Mouse (Mus musculus) MEL (cell line): ENCODE results near the gene Irgm1. TPM values are rescaled to one million over a fixed set of nuclear protein-coding genes. Genes with fewer than 3 reads are reported as not detected.

Source experiments
- DNase-seq: peaks from one replicate; pipeline ENCODE4 v3.0.0; 2011; ENCODE audit warnings: low read depth, low spot score
- H3K27ac ChIP-seq: 2 replicates; pipeline ENCODE4 v1.5.1; 2012; ENCODE audit warnings: low read depth, mild to moderate bottlenecking, control low read depth, low read length, moderate library complexity; ENCODE audit not compliant: control insufficient read depth
- H3K27me3 ChIP-seq, 2 experiments: fragments of 150-350 bp in 1 of 2; sonication (generic) in 1 of 2; 2 replicates each; pipeline ENCODE4 v1.6.1; 2012; ENCODE audit warnings: low read length in 2 of 2, mild to moderate bottlenecking in 2 of 2, improper control_type of control experiment in 1 of 2, moderate library complexity in 1 of 2; ENCODE audit not compliant: insufficient read depth in 2 of 2, control insufficient read depth in 1 of 2
- H3K36me3 ChIP-seq, 2 experiments: 2 replicates each; pipeline ENCODE4 v1.6.1; 2012 to 2014; ENCODE audit warnings: low read length in 2 of 2, improper control_type of control experiment in 1 of 2, inconsistent platforms in 1 of 2, mild to moderate bottlenecking in 1 of 2; ENCODE audit not compliant: insufficient read depth in 2 of 2, control insufficient read depth in 1 of 2
- H3K4me1 ChIP-seq, 2 experiments: fragments of 150-350 bp in 1 of 2; sonication (generic) in 1 of 2; 2 replicates each; pipeline ENCODE4 v1.6.1; 2012; ENCODE audit warnings: low read length in 2 of 2, improper control_type of control experiment in 1 of 2, mild to moderate bottlenecking in 1 of 2; ENCODE audit not compliant: insufficient read depth in 2 of 2, control insufficient read depth in 1 of 2
- H3K4me3 ChIP-seq, 2 experiments: fragments of 150-350 bp in 1 of 2; sonication (generic) in 1 of 2; 2 replicates each; pipeline ENCODE4 v1.5.1; 2012; ENCODE audit warnings: low read depth in 2 of 2, low read length in 2 of 2, mild to moderate bottlenecking in 2 of 2, moderate library complexity in 2 of 2, control low read depth in 1 of 2, improper control_type of control experiment in 1 of 2; ENCODE audit not compliant: control insufficient read depth in 1 of 2, insufficient read depth in 1 of 2
- H3K79me2 ChIP-seq: 2 replicates; pipeline ENCODE4 v1.6.1; 2012; ENCODE audit warnings: mild to moderate bottlenecking, low read length, moderate library complexity; ENCODE audit not compliant: control insufficient read depth, poor library complexity, insufficient read depth
- H3K9ac ChIP-seq: 2 replicates; pipeline ENCODE4 v1.6.1; 2012; ENCODE audit warnings: low read depth, mild to moderate bottlenecking, control low read depth, low read length, moderate library complexity; ENCODE audit not compliant: control insufficient read depth, poor library complexity, severe bottlenecking
- H3K9me3 ChIP-seq: fragments of 150-350 bp; sonication (generic); replicated peaks from 2 replicates; pipeline ENCODE4 v1.6.1; 2012; ENCODE audit warnings: mild to moderate bottlenecking, low read length, improper control_type of control experiment, moderate library complexity; ENCODE audit not compliant: insufficient read depth
- BHLHE40 ChIP-seq: IDR thresholded peaks from 2 replicates; pipeline ENCODE4 v1.6.1; 2012; ENCODE audit warnings: low read depth, mild to moderate bottlenecking, inconsistent platforms, low read length, improper control_type of control experiment, borderline replicate concordance
- CHD2 ChIP-seq: IDR thresholded peaks from 2 replicates; pipeline ENCODE4 v1.6.1; 2011; ENCODE audit warnings: low read length, improper control_type of control experiment
- ELF1 ChIP-seq: IDR thresholded peaks from 2 replicates; pipeline ENCODE4 v1.6.1; 2014; ENCODE audit warnings: low read depth, mild to moderate bottlenecking, inconsistent platforms, low read length, improper control_type of control experiment, moderate library complexity
- EP300 ChIP-seq, 2 experiments: IDR thresholded peaks; 2 replicates each; pipeline ENCODE4 v1.6.1; 2011; ENCODE audit warnings: improper control_type of control experiment in 2 of 2, low read length in 2 of 2, low read depth in 1 of 2, mild to moderate bottlenecking in 1 of 2
- GABPA ChIP-seq: IDR thresholded peaks from 2 replicates; pipeline ENCODE4 v1.6.1; 2012; ENCODE audit warnings: low read depth, mild to moderate bottlenecking, inconsistent platforms, low read length, improper control_type of control experiment, moderate library complexity
- GATA1 ChIP-seq: IDR thresholded peaks from 2 replicates; pipeline ENCODE4 v1.6.1; 2011; ENCODE audit warnings: low read depth, low read length, improper control_type of control experiment
- HCFC1 ChIP-seq: IDR thresholded peaks from 2 replicates; pipeline ENCODE4 v1.6.1; 2012; ENCODE audit warnings: low read depth, mild to moderate bottlenecking, inconsistent platforms, low read length, improper control_type of control experiment, moderate library complexity
- JUND ChIP-seq: IDR thresholded peaks from 2 replicates; pipeline ENCODE4 v1.6.1; 2011; ENCODE audit warnings: low read depth, mild to moderate bottlenecking, improper control_type of control experiment, low read length
- MAFK ChIP-seq: IDR thresholded peaks from 2 replicates; pipeline ENCODE4 v1.6.1; 2011; ENCODE audit warnings: low read depth, mild to moderate bottlenecking, low read length, improper control_type of control experiment, borderline replicate concordance
- MAZ ChIP-seq: IDR thresholded peaks from 2 replicates; pipeline ENCODE4 v1.6.1; 2012; ENCODE audit warnings: low read depth, mild to moderate bottlenecking, inconsistent platforms, low read length, improper control_type of control experiment
- MEF2A ChIP-seq: IDR thresholded peaks from 2 replicates; pipeline ENCODE4 v1.6.1; 2014; ENCODE audit warnings: low read depth, mild to moderate bottlenecking, inconsistent platforms, low read length, improper control_type of control experiment; ENCODE audit not compliant: poor library complexity, insufficient replicate concordance, severe bottlenecking; ENCODE audit errors: extremely low read depth
- MYB ChIP-seq: IDR thresholded peaks from 2 replicates; pipeline ENCODE4 v1.6.1; 2011; ENCODE audit warnings: mild to moderate bottlenecking, low read depth, low read length, improper control_type of control experiment
- NRF1 ChIP-seq: IDR thresholded peaks from 2 replicates; pipeline ENCODE4 v1.6.1; 2014; ENCODE audit warnings: low read depth, mild to moderate bottlenecking, inconsistent platforms, low read length, improper control_type of control experiment, moderate library complexity; ENCODE audit not compliant: poor library complexity, insufficient read depth, severe bottlenecking
- POLR2AphosphoS2 ChIP-seq: IDR thresholded peaks from 2 replicates; pipeline ENCODE4 v1.6.1; 2011; ENCODE audit warnings: low read length, improper control_type of control experiment
- POLR2AphosphoS5 ChIP-seq: IDR thresholded peaks from 2 replicates; pipeline ENCODE4 v1.6.1; 2012; ENCODE audit warnings: low read depth, borderline replicate concordance, mild to moderate bottlenecking, inconsistent platforms, low read length, moderate library complexity, mixed read lengths
- RAD21 ChIP-seq: IDR thresholded peaks from 2 replicates; pipeline ENCODE4 v1.6.1; 2011; ENCODE audit warnings: mild to moderate bottlenecking, low read depth, low read length, improper control_type of control experiment
- RCOR1 ChIP-seq: IDR thresholded peaks from 2 replicates; pipeline ENCODE4 v1.6.1; 2012; ENCODE audit warnings: low read depth, mild to moderate bottlenecking, inconsistent platforms, low read length, improper control_type of control experiment
- SMC3 ChIP-seq: IDR thresholded peaks from 2 replicates; pipeline ENCODE4 v1.6.1; 2011; ENCODE audit warnings: low read depth, low read length, improper control_type of control experiment
- TBP ChIP-seq: IDR thresholded peaks from 2 replicates; pipeline ENCODE4 v1.8.0; 2011; ENCODE audit warnings: low read depth, low read length, improper control_type of control experiment
- TCF12 ChIP-seq: IDR thresholded peaks from 2 replicates; pipeline ENCODE4 v1.6.1; 2014; ENCODE audit warnings: low read depth, mild to moderate bottlenecking, inconsistent platforms, low read length, improper control_type of control experiment, moderate library complexity
- UBTF ChIP-seq: IDR thresholded peaks from 2 replicates; pipeline ENCODE4 v1.6.1; 2012; ENCODE audit warnings: low read depth, mild to moderate bottlenecking, inconsistent platforms, low read length, improper control_type of control experiment, moderate library complexity, borderline replicate concordance; ENCODE audit not compliant: insufficient read depth
- USF2 ChIP-seq, 2 experiments: IDR thresholded peaks; 2 replicates each; pipeline ENCODE4 v1.6.1; 2011 to 2012; ENCODE audit warnings: improper control_type of control experiment in 2 of 2, low read length in 2 of 2, borderline replicate concordance in 1 of 2, inconsistent platforms in 1 of 2, low read depth in 1 of 2, mild to moderate bottlenecking in 1 of 2; ENCODE audit not compliant: insufficient read depth in 1 of 2
- ZC3H11A ChIP-seq: IDR thresholded peaks from 2 replicates; pipeline ENCODE4 v1.6.1; 2012; ENCODE audit warnings: low read depth, mild to moderate bottlenecking, inconsistent platforms, low read length, improper control_type of control experiment
- ZKSCAN1 ChIP-seq: IDR thresholded peaks from 2 replicates; pipeline ENCODE4 v1.6.1; 2012; ENCODE audit warnings: low read depth, mild to moderate bottlenecking, inconsistent platforms, low read length, improper control_type of control experiment, moderate library complexity
- ZNF384 ChIP-seq: IDR thresholded peaks from 2 replicates; pipeline ENCODE4 v1.6.1; 2012; ENCODE audit warnings: low read depth, mild to moderate bottlenecking, inconsistent platforms, low read length, improper control_type of control experiment
- polyA plus RNA-seq, 2 experiments: library from polyadenylated mRNA; stranded (reverse) in 1 of 2; unstranded in 1 of 2; fragments of >175 nt in 1 of 2; fragments of >200 nt in 1 of 2; gene quantifications; 2 replicates each; pipeline versions ENCODE4 v1.2.1 to v1.2.4; 2012; ENCODE audit warnings: low replicate concordance in 2 of 2, low read depth in 1 of 2; ENCODE audit not compliant: insufficient read length in 2 of 2, insufficient read depth in 1 of 2, missing spikeins in 1 of 2
- total RNA-seq: library from RNA; depleted of rRNA; stranded (reverse); fragments of 300-350 nt; gene quantifications from 2 replicates; pipeline ENCODE4 v1.2.3, GENCODE M21; 2012

The Irgm1 gene
- total and polyA plus RNA-seq, 3 experiments = 10.0 to 10.7 TPM; not detected in 1

GRCm38 (mm10) chr11:48818346-48818745, 53.1 kb downstream of the Irgm1 start (continued):
- no peak for TF ChIP-seq RCOR1

DNA sequence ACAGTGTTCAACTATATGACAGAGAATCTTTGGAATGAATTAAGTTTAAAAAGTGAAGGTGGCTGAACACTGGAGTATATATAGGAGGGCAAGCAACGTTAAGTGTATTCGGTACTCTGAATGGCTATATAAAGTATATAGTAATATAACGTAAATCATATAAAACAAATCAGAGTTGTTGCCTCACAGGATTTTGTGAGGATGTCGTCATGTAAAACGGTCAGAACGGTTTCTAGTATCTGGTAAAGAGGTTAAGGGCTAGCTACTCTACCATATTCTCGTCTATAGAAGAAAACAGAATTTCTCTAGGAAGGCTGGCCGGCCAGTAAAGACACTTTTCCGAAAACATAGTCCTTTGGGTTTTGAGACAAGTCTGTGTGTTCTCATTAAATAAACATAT, 53.7 kb downstream of the Irgm1 start:
- H3K4me1 ChIP-seq = peaks cover 14 to 47% of the 10 kb centered on the region in 2 experiments
- peaks cover 28% of the 10 kb centered on the region for H3K79me2 ChIP-seq
- TF ChIP-seq MYB (peak; percentile 47; the same call in 1 of the 2 replicates), ELF1 (no peak), RCOR1 (peak; percentile 67; the same call in 1 of the 2 replicates)
- peak overlapping the region; percentile 95 for H3K9ac ChIP-seq
- peak overlapping the region; percentile 62 for H3K27ac ChIP-seq
- no peaks in the 10 kb centered on the region for H3K27me3 ChIP-seq
- peaks cover 0 to 45% of the 10 kb centered on the region in 2 experiments; a peak in 2 of 4 replicates for H3K36me3 ChIP-seq
- no peaks in the 10 kb centered on the region for H3K9me3 ChIP-seq
- no peak for DNase-seq
- peak overlapping the region; percentile 86 to 97 for H3K4me3 ChIP-seq

DNA sequence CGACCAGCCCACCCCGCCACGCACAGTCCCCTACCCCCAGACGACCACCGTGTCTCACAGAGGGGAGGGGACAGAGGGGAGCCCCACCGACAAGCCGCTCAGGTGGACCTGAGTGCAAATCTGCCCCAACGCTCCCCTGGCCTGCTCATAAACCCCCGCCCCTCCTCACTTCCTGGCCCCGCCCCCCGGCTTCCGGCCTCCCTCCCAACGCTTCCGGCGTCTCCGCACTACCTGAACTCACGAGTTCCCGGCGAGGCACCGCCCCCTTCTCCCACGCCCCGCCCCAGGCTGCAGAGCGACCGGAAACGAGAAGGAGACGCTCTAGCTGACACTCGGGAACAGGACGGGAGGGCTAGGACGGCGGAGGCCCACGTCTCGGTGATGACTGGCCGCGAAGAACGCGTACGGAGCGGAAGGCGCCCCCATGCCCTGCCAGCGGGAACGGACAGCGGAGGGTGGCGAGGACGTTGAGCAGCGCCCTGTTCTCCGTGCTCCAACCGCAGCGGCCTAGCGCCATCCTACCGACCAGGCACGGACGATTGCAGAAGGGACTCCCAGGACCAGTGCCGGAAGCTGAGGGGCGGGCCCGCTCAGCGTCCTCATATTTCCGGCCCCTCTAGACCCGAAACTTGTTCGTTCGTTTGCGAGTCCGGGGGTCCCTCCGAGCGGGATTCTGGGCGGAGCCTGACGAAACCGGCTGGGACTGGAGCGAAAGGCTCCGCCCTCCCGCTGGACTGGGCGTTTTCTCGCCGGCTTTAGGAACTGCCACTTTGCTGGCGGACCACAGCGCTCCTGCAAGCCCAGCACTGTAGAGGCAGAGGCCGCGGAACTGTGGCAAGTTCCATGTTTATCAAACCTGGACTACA, 54.5 kb downstream of the Irgm1 start, which contains the start of gene Trim41:
Gene Trim41, minus strand, starts transcription at position 554 of the 866 bp plus-strand sequence.
- DNase-seq = peak; percentile 100
- peak within 1 kb of the TSS; percentile 95 for H3K9ac ChIP-seq
- H3K4me1 ChIP-seq = peaks cover 14 to 41% of the 10 kb centered on the region in 2 experiments
- no peaks in the 10 kb centered on the region for H3K27me3 ChIP-seq
- peaks cover 0 to 45% of the 10 kb centered on the region in 2 experiments; a peak in 2 of 4 replicates for H3K36me3 ChIP-seq
- H3K27ac ChIP-seq = peak within 1 kb of the TSS; percentile 96
- peak within 1 kb of the TSS; percentile 86 to 97 for H3K4me3 ChIP-seq
- peaks cover 28% of the 10 kb centered on the region for H3K79me2 ChIP-seq
- H3K9me3 ChIP-seq = no peaks in the 10 kb centered on the region
- peak; percentile 95 for TF ChIP-seq HCFC1
- TF ChIP-seq MAFK = no peak
- TF ChIP-seq BHLHE40 = no peak
- TF ChIP-seq GATA1 = no peak
- no peak for TF ChIP-seq ZC3H11A
- TF ChIP-seq POLR2AphosphoS2 = peak; percentile 79
- TF ChIP-seq CHD2 = no peak
- peak; percentile 90 for TF ChIP-seq POLR2AphosphoS5
- TF ChIP-seq RCOR1 = no peak
- no peak; the same call in 1 of the 2 replicates for TF ChIP-seq MEF2A
- TF ChIP-seq UBTF = no peak
- peak; percentile 72 for TF ChIP-seq TCF12
- TF ChIP-seq ZKSCAN1 = no peak
- TF ChIP-seq GABPA = peak; percentile 81; the same call in 1 of the 2 replicates
- TF ChIP-seq USF2 (IDR thresholded peaks at IDR 0.05; ENCODE audit: borderline replicate concordance in 1 of 2, insufficient read depth in 1 of 2, low read depth in 1 of 2, low read length in 2 of 2) = no peak
- no peak; the same call in 1 of the 2 replicates for TF ChIP-seq SMC3
- TF ChIP-seq RAD21 = no peak
- TF ChIP-seq ELF1 = peak; percentile 89
- TF ChIP-seq JUND = no peak
- 0 out of 2 replicates have a peak, but pooled peaks have one; percentile 23 for TF ChIP-seq NRF1
- TF ChIP-seq MYB = no peak
- TF ChIP-seq MAZ = peak; percentile 89
- peak in 1 of 2 experiments; percentile 53; a peak in 2 of 4 replicates for TF ChIP-seq EP300 (IDR thresholded peaks at IDR 0.05; ENCODE audit: low read depth in 1 of 2, low read length in 2 of 2)
- TF ChIP-seq ZNF384 = no peak
- TF ChIP-seq TBP = no peak
